Mouse (Mus musculus): Measurements from ENCODE around the gene Prc1.

Gene Prc1

DNA sequence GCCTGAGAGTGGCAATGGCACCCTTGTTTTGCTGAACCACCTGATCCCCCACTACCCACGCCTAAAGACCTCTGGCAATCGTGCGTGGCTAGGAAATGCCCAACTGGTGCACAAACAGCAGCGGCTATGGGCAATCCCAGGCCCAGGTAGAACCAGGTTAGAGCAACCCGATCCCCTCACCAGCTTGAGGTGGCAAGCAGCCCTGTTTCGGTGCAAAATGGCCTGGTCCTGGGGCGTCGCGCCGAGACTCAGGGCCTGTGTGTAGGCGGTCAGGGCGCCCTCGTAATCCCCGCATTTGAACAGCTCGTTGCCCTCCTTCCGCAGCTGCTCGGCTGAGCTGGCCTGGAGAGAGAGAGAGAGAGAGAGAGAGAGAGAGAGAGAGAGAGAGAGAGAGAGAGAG, 45.1 kb downstream of the Prc1 start:
- DNase-seq, result peak; percentile 26

DNA sequence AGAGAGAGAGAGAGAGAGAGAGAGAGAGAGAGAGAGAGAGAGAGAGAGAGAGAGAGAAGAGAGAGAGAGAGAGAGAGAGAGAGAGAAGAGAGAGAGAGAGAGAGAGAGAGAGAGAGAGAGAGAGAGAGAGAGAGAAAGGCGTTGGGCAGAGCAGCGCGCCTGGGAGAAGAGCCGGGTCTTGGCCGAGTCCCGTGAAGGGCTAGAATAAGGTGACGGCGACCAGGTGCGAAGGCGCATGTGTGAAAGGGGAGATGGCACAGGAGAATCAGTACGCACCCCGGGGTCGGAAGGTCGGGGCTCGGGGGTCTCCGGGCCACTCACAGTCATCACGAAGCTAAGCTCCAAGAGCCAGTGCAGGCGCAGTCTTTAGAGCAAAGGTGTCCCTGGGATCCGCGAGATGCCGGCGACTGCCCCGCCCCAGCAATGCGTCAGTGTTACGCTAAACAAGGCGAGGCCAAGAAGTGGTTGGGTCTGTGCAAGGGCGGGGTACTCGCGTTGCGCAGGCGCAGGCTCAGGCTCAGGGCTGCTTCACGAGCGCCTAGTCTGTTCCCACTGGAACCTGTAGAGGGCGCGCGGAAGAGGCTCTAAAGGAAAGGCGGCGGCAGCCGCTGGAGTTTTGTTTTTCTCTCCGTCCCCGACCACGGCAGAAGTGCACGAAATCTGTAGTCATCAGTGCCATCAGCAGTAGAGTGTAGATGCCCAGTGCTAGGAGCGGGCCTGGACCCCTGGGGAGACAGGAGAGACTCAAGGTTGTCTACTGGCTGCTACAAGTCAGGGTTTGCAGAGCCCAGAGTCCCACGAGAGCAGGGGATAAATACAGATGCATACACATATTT, 45.8 kb downstream of the Prc1 start:
- peak; percentile 99 for DNase-seq

- peak; percentile 88 for DNase-seq
Measured at GRCm38 (mm10) chr7:80340793-80341192, 46.5 kb downstream of the Prc1 start, which contains the start of gene Unc45a. Unc45a (minus strand) TSS chr7:80341005.

DNA sequence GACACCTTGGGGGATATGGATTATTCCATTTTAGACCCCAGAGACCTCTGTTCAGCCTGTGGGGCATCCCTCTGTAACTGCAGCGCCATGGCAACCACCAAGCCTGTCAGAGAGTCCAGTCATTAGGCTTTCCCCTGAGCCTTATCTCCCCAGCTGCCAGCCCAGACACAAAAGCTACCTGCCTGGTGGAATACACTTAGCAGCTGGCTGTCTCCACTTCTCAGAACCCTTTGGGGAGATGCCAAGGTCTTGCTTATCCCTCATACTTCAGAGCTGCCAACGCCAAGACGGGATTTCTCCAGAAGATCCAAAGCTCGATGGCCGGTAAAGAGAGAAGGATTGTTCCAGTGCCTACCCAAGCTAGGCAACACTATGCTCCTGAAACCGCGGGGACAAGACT, 47.5 kb downstream of the Prc1 start:
- no peak for DNase-seq

GRCm38 (mm10) chr7:80342858-80343257, 48.6 kb downstream of the Prc1 start, which contains the start of gene Hddc3:
Hddc3 (plus strand) TSS chr7:80343104.
- peak; percentile 98 for DNase-seq

DNA sequence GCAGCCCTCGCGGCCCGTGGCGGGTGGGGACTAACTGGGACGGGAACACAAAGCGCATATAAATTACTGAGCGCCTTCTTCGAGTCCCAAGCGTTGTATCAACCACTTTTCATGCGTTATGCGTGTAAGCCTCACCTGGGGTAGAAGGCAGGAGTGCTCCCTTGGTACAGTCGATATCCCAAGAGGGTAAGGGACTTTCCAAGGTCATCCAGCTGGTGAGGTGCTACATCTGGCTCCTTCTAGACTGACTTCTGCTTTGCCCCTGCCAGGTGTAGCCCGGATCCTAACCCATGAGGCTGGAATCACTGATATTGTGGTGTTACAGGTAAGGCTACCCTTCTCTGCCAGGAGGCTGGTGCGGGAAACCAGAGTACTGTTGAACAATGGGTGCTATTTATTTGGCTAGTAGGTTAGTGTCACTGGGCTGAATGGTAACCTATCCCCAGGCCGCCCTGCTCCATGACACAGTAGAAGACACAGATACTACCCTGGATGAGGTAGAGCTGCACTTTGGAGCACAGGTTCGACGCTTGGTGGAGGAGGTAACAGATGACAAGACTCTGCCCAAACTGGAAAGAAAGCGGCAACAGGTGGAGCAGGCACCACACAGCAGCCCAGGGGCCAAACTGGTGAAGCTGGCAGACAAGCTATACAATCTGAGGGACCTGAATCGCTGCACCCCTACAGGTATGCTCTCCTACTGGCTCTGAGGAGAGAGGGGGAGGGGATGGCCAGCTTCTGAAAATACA, 49.2 kb downstream of the Prc1 start:
- DNase-seq, result no peak

GRCm38 (mm10) chr7:80346173-80346572, 51.9 kb downstream of the Prc1 start:
- DNase-seq, result no peak

DNA sequence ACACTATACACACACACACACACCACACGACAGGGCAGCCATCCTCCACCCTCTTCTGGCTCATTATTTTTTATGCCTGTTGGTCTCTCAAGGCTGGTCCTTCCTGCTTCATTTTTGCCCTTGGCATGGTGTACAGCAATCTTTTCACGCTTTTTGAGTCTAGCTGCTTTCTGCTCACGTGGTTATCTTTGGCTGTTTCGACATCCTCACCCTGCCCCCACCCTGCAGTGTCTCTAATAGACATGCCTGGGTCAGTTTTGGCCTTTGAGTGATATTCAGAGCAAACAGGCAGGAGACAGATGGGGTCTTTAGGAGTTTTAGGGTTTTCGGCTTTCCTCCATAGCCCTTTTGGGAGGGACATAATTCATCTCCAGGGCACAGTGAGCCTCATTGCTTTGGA, 52.6 kb downstream of the Prc1 start:
- DNase-seq, result peak; percentile 58

DNA sequence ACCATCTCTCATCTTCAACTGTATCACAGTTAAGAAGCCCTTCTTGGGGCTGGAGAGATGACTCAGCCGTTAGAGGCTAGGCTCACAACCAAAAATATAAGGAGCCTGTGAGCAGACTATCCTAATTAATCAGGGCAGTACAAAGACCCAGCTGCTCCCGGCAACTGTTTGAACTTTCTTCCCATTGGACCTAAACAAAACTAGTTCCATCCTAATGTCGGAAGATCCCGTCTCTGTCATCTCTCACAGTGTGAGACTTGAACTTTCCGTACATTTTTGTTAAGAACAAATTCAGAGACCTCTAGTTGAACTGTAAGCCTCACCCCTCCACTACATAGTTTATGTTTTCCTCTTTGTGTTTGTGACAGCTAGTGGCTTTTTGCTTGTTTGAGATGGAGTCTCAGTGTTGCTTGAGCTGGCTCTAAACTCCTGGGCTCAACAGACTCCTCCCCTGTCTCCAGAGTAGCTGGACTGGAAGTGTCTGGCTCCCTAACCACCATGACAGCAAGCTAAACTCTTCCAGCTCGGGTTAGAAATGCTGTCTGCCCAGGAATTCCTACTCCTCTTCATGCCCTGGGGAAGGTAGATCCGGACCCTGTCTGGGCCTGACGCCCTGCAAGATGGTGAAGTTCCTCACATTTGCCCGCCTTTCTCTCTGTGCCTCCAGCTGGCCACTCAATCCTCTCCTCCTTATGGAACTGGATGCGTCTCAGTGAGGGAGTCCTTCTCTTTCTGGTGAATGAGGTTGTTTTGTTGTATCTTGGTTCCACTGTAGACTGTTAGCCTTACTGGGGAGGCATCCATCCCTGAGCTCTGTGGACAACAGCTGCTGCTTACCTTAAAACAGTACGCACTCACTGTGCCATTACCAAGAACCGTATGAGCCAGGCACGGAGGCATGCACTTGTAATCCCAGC, 53.7 kb downstream of the Prc1 start:
- DNase-seq, result no peak

GRCm38 (mm10) chr7:80350808-80351207, 56.6 kb downstream of the Prc1 start:
- DNase-seq, result no peak

DNA sequence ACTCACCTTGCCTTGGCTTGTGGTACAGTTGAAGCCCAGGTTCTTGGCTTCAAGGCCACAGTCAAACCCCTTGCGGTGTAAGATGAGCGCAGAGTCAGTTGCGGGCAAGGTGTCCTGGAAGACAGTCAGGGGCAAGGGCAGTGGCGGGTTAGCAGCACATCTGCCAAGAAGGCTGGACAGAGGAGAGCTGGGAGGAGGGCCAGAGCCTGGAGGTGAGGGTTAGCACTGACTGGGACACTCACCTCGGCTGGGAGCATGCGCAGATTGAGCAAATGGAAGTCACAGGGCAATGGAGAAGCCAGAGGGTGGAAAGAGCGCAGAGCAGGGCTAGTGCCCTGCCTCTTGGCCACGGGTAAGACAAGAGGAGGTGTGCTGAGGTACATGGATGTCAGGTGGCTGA, 58.7 kb downstream of the Prc1 start:
- no peak for DNase-seq

GRCm38 (mm10) chr7:80356351-80356750, 62.1 kb downstream of the Prc1 start:
- no peak for DNase-seq

GRCm38 (mm10) chr7:80357156-80357555, 62.9 kb downstream of the Prc1 start:
- DNase-seq, result no peak

DNA sequence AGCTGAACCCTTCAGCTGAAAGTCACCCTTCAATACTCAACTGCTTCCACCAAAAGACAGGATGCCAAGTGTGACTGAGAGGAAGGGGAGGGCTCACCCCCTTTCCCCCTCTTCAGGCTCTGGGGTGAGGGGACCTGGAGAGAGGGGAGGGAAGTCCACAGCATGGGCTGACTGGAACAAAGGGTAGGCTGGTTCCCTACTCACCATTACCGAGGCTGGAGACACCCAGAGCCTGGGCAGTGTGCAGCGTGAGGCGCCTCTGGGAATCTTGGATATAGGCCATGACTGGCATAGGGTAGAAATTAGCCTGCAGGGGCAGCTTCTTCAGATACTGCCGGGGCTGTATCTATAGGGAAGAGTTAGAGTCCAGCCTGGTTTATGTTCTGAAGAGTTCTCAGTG, 63.8 kb downstream of the Prc1 start:
- no peak for DNase-seq

DNA sequence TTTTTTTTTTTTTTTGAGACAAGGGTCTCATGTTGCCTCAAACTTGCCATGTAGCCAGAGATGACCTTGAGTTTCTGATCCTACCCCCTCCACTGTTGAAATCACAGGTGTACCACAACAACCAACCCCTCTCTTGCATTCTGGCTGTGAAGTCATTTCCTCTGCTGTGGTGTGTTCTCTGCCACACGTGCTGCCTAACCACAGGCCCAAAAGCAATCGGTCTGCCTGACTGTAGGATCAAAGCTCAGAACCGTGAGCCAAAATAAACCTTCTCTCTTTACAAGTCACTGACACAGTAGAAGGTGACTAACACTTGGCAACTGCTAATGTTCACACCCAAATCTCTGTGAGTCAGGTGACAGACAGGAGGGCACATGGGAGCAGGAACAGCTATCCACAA, 66.2 kb downstream of the Prc1 start:
- DNase-seq, result no peak

DNA sequence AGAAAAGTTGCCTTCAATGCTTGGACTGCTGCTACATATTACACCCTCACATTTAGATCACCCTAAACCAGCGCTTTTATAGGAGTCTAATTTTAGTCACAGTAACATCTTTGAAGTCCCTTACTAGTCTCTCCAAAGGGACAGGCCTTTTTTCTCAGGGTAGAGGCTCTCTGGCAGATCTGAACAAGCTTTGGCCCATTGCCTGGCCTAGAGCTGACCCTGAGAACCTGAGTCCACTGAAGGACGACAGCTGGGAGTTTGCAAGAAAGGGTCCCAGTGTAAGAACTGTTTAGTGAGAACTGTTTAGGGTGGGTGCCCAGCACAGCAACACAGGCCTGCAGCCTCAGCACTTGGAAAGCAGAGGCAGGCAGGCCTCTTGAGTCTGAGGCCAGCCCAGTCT, 71.5 kb downstream of the Prc1 start:
- peak; percentile 47 for DNase-seq

All from lung, postnatal 36 days (tissue).